Mouse (Mus musculus): ENCODE results near the gene Sec14l2.
"Not testable (repeated sequence)": the region's sequence is repeated elsewhere in the genome, so short reads cannot be mapped to it uniquely, and the experiment has no call there.

The Sec14l2 gene

DNA sequence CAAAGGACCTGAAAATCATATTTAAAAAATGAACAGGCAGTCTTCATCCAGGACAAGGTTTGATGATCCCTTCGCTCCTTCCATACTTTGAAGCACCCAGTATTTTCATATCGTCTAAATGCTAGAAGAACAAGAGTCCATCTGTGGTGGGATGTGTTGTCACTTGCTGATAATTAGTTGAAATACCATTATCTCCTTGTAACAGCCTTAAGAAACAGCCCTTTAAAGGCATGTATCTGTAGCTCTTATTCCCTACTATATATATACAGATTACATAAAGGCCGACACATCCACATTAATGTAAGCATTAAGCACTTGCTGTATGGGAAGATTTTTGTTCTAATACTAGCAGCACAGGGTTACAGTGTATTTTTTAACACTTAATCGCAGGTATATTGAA is 5.2 kb upstream of the Sec14l2 start:
- DNase-seq, result not testable (repeated sequence)

DNA sequence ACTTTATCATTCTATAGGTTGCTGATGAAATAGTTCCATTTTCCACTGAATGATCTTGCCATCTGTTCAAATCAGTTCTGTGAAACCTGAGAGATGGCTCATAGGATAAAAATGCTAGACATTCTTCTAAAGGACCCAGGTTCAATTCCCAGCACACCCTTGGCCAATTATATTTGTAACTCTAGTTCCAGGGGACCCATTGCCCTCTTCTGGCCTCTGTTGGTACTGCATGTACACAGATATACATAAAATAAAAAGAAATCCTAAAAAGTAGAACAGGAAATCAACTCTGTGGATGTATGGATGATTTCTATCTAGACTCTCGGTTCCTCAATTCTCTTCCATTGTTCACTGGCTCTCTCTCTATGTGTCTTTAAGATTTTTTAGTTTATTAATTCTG is 3.8 kb upstream of the Sec14l2 start:
- no peak for DNase-seq

DNA sequence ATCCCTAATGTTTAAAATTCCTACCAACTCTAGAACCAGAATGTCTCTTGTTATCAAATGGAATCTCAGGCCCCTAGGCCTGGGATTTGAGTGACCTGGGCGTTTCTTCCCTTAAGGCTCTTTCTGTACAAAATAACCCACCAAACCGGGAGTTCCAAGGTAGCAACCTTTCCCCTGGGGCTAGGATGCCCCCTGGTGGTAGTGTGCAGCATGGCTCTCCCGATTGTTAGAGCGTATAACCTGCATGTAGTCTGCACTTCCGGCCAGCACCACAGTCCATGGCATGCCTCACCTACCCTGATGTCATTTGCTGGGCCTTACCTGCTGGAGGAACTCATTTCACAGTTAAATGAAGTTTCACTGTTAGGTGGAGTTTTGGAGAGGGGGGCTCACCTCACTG is 707 bp upstream of the Sec14l2 start:
- DNase-seq, result no peak

DNA sequence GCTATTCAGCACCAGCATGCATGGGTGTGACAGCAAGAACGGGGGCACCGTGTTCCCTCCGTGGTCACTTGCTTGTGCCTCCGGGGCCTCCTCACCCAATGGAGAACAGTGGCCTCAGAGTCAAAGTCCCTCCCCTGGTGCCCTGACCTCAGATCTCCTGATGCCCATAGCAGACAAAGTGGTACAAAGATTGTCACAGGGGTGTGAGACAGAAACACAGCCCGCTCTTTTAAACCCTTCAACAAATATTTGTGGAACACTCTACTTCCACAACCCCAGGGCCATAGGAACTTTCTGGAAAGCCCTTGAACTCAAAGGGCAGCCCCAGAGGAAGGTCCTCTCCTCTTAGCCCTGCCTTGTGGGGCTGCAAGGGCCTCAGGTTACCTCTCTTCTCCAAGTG is 989 bp downstream of the Sec14l2 start:
- no peak for DNase-seq

DNA sequence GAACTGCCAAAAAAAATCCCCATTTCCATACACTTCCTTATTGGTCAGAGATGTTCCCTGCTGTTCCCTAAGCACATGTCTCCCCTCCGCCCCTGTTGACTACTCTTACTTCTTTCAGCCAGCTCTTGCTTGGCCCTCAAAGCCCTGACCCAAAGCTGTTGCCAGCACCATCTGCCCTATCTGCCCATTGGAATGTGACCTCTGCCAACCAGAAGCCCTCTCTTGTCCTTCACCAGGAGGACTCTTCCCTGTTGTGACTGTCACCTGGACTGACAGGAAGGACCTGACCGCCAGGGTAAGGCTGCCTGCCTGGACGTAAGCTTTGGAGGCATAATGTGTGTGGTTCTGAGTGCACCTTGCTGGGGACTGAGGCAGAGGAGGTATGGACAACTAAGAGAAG is 1.5 kb downstream of the Sec14l2 start:
- DNase-seq, result no peak

DNA sequence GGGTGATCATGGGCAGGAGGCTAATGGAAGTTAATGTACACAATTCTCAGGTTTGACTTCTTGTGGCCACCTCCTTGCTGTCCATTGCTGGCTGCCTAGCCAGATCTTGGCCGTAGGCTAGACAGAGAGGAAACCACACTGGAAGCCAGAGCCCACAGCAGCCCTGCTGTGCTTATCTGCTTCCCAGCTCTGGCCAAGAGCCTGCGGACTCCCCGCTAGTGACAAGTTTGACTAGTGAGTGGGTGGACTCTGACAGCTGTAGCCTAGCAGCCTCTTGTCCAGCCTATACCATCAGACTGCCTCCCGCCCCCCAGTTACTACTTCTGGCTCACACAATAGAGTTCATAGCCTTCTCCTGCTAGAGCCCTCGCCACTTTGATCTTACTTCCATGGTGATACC is 3.6 kb downstream of the Sec14l2 start:
- no peak for DNase-seq

DNA sequence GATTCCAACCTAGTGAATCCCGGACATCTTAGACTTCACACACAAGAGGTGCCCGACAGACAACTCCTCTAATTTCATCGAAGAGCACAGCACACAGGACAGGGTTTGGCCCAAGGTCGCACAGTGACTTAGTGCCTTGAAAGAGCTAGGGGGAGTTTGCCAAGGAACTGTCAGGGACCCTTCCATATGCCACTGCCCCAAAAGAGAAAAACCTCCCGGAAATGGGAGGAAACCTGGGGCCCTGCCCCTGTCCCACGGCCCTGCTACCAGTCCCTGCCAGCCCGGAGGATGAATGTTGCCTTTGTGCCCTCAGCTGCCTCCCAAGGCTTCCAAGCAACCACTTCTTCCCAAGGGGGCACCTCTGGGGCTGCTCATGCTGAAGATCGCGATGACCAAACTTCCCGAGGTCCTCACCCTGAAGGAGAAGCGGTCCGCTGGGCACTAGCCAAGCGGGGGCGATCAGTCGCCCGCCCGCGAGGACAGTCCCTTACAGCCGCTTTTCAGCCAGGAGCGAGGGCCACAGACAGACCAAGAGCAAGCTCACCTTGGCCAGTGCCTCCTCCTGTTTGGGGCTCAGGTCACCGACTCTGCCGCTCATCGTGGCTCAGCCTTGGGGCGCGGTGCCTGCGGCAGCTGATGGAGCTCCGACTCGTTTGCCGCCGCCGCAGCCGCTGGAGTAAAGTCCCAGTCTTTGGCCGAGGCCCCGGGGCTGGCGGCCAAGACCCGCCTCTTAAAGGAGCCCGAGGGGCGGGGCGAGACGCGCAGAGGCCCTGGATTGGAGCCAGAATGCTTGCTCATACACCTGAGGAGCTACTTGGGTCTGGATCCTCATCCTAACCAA is 4.9 kb downstream of the Sec14l2 start:
- peak; percentile 81 for DNase-seq

DNA sequence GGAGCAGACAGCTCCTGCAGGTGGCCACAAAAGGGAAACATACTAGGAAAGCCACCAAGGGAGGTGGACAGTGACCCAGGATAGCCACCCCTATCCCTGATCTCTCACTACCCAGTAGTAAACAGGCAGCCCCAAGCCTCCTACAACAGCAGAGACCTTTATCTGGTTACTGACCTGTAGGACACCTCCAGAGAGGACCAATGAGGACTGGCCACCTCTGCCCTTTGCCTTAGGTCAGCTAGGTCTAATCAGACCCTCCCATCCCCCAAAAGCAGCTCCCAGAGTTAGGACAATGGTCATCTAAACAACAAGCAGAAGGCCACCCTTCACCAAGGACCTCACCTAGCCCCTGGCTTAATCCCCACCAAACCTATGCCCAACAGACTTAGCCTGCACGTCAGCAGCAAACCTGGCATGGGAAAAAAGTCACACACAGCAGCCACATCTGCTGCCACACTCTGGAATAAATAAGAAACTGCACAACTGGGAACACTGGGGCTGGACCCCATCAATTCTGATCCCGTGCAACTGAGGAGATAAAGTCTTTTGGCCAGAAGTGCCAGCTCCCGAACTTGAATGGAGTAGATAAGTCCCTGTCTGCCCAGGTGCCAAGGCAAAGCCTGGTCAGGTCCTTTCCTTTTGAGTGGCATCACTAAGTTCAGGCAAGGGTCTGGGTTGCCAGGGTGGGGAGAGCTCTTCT is 5.7 kb downstream of the Sec14l2 start:
- DNase-seq, result no peak

DNA sequence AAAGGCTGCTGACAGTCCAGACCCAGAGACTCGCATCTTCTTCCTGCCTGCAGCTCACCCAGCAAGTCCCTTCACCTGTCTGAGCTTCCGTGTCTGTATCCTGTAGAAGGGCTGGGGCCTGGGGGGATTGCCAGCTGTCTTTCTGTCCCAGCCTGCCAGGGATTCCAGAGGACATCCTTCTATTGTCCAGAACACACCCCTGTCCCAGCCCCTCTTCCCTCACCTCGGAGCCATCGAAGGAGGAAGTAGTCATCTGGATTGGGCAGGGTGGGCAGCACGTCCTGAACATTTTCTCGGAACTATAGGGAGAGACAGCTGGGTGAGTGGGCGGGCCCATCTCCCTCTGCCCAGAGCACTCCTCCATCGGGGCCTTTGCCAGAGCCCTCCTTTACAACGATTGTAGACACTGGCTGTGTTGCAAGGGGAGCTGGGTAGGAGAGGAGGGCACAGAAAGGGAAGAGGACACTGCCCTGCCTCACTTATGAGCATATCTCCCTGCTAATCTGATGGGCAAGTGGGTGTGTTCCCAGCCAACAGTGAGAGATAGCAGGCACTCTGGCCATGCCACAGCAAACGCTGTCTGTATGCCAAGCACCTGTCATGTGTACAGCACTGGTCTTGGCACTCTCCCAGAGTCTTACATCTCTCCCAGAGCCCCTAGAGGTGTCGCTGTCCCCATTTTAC is 6.6 kb downstream of the Sec14l2 start:
- peak; percentile 64 for DNase-seq

DNA sequence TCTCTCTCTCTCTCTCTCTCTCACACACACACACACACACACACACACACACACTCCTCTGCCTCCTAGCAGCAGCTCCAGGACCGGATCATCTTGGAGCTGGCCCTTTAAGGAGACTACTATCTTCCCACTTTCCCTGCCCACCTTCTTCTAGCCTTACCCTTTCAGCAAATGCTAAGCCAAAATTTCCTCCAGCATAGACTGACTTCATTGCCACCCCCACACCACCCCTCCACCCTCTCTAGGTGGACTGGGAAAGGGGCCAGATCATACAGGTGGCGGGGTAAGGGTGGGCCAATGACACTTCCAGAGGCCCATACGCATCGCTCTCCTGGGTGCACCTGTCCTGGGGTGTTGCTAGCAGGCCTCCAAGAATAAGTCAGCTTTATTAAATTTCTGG is 7.8 kb downstream of the Sec14l2 start:
- no peak for DNase-seq

DNA sequence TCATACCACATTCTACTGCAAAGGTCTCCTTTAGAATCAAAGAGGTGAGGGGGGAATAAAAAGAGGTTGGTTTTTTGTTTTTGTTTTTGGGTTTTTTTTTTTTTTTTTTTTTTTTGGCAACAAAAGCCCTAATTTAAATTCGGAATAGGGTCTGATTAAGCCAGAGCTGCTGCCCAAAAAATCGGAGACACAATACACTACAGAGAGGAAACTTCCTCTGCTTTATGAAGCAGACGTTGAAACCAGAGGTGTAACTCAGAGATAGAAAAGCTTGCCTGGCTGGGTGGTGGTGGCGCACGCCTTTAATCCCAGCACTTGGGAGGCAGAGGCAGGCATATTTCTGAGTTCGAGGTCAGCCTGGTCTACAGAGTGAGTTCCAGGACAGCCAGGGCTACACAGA is 8.7 kb downstream of the Sec14l2 start:
- not testable (repeated sequence) for DNase-seq

DNA sequence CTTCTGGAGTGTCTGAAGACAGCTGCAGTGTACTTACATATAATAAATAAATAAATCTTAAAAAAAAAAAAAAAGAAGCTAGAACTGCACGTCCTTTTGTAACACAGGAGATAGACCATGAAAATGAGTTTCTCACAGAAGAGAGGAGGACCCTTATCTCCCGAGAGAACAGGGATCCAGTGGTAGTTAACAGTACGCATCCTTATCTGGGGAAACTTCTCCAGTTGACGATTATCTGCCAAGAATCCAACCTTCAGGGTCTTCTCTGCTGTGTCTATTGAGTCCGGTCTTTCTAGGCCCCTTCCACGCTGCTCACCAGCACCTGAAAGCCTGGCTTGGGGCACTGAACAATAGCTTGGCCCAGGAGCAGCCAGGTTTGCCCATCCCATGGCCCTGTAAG is 9.2 kb downstream of the Sec14l2 start:
- DNase-seq, result no peak

DNA sequence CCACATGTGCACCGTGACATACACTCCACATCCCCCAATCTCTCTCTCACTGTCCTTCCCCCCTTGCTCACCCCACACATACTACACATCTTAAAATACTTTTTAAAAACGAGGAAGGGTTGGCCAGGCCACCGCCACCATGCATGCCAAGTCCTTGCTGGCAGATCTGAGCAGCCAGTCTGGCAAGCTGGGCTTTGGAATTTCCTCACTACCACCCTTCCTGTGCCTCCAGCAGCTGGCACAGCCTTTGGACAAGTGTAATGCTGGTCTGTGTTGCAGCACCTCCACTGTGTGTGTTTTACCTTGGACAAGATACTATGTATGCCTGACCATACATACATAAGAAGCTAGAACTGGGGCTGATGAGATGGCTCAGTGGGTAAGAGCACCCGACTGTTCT is 9.7 kb downstream of the Sec14l2 start:
- no peak for DNase-seq

DNA sequence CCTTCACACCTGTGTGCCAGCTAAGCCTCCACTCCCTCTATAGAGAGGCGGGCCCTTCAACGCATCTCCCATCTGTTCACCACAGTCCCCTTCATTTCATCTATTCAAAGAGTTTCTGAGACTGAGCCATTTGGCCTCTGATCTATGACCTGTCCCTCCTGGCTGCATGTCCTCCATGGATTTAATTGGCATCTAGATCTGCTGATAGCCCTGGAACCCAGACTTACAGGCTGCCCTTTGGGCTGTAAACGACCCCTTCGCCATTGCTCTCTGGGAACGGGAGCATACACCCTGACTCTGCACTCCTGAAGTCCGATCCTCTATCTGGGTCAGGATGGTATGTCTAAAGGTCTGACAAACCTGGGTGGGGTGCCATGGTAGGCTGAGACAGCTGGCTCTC is 10.4 kb downstream of the Sec14l2 start:
- no peak for DNase-seq

DNA sequence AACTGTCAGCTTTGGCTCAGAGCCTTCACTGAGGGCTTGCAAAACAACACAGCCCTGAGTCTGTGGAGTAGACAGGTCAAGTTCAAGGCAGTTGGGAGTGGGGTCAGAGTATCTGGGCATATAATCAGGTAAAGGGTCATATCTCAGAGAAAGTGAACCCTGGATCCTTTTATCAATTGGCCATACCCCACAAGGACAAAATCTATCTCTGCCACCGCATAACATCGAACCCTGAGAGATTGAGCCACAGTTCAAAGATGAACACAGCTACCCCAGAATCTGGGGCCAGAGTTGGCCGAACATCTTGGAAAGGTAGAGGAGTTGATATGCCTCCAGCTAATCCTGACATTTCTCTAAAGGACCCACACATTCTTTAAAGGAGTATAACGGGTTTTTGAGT is 11.2 kb downstream of the Sec14l2 start:
- no peak for DNase-seq

DNA sequence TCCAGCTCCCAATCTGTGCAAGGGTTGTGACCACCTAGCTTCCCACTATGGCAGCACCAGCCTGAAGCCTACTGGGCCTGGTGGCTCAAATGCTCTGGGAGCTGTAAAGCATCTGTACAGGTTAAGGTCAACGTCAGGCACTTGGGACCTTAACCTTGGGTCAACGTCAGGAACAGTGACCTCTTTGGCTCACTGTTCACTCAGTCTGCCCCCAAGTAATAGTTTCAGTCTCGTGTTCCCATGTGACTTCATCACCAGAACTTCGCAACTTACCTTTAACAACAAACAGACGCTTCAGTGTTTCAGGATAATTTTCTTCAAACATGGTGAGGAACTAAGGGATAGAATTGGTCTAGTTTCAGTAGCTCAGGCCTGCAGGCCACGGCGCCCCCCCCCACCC is 14.5 kb downstream of the Sec14l2 start:
- no peak for DNase-seq

DNA sequence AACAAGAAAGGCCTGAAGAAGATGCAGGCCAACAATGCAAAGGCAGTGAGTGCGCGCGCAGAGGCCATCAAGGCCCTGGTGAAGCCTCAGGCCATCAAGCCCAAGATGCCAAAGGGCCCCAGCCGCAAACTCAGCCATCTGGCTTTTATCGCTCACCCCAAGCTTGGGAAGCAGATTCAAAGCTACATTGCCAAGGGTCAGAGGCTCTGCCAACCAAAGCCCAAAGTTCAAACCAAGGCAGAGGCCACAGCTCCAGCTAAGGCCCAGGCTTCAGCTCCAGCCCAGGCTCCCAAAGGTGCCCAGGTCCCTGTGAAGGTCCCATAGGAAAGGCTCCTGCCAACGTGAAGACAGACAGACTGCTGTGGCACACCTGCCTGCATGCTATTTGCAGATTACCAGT is 15.3 kb downstream of the Sec14l2 start:
- not testable (repeated sequence) for DNase-seq

DNA sequence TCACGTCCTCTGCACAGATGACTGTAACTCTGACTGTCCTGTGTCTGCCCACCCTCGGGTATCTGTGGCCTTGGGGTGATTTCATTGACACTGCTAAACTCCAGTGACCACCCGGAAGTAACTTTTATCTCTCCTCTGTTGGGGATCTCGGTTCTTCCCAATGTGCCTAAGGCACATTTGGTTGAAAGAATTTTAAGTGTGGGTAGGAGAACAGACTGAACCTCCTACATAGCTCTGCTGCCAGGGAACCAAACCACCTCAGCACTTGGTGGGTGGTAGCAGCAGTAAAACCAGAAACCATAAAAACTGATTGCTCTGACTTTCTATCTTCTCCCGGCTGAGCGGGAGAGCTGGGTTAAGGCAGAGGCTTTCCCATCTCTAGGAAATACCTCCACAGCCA is 17.8 kb downstream of the Sec14l2 start:
- peak; percentile 56 for DNase-seq

DNA sequence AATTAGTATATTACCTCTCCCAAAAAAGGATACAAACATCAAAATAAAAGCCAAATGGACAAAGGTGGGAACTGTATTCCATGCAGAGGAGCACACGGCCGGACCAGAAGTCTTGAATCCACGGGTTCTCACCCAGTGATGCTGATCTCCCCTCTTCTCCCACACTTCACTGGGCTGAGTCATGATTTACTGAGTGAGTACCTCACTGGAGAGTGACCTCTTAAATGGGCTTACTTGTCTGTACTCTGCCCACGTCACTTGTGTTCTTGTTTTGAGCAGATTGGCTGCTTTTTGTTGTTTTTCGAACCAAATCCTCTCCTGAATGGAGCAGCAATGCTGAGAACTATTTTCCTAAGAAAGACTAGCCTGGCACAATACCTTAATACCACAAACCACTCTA is 18.2 kb downstream of the Sec14l2 start:
- DNase-seq, result no peak

DNA sequence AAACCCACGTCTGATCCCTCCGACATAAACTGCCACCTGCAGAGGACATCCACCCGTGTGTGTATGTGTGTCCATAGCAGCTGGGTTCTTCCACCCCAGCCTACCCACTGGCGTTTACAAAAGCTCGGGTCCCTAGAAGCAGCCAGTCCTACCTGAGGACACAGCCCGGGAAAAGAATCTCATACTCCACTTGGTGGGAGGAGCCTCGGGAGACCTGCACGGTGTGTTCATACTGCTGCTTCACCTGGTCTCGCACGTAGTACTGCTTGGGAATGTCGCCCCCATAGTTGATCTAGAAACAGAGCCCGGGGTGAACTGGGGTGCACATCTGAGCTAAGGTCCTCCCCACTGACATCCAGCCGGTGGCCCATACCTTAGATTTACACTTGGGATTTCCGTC is 19.7 kb downstream of the Sec14l2 start:
- DNase-seq, result no peak

DNA sequence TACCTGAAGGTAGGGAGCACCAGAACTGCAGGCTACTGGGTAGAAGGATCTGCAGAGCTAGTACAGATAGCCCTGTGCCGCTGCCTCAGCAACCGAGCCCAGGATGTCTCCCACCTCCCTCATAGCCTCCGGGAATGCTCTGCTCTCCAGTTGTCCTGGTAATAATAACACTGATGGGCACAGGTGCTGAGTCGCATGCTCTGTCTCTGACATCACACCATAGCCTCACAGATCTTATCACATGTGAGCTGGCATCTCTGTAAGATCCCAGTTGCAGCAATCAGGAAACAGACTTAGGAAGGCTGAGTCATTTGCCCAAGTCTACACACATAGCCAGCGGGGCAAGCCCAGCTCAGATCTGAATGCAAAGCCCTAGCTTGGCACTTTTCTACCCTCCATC is 21.4 kb downstream of the Sec14l2 start:
- no peak for DNase-seq

DNA sequence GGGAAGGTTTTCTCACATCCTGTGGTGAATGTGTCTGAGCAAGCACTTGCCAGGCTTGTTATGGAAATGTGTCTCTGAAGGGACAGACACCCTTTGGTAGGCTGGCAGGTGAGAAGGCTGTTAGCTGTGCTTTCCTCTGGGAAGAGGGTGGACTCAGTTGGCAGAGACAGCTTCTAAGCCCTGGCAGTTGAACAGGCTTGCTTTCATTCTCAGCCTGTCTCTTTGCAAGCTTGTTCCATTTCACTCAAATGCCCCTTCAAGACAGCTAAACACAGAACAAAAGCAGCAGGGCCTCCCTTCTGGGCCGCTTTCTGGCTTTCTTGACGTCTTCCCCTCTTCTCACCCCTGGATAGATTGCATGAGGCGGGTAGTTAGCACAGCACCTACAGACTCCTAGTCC is 23.8 kb downstream of the Sec14l2 start:
- no peak for DNase-seq

DNA sequence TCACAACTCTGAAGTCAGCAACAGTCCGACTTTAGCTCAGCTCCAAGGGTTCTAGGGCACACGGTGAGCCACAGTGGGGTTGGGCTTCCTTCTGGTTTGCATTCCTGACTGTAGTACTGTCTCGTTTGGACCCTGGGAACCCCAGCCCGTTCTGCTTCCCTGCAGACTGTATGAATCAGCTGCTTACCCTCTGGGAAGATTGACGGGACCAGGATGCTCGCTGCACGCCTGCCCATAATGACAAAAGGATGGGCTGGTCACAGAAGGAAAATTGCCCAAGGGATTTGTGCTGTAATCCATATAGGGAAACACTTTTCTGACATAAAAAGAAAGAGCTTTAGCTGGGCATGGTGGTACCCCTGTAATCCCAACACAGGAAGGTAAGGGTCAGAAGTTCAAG is 24.4 kb downstream of the Sec14l2 start:
- no peak for DNase-seq

DNA sequence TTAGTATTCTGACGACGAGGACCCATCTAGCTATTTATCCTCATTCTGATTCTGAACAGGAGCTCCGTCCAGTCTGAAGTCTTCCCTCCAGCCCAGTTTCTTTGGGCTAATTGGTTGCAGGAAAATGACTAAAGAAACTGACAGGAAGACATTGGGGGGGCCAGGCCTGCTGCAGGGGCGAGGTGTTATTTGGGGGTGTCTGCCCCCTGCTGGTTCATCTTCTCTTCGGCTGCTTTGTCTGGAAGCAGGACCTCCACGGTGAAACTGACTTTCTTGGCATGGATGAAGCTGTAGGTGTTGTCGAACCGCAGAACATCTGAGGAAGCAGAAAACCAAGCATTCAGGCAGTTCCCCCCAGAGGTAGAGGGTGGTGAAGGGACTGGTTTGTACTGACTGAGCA is 25.1 kb downstream of the Sec14l2 start:
- no peak for DNase-seq

Data from right cerebral cortex, postnatal 25 days (tissue).